Mouse (Mus musculus): ENCODE measurements at regions not wholly inside any gene's neighbourhood (a gene's known extent, or its start where the extent isn't known, plus 50 kb on each side); places are given as distances from the start of the nearest gene placed in this dataset.

GRCm38 (mm10) chr2:178771881-178772280 is 341.6 kb downstream of the Cdh26 start:
- ATAC-seq (replicated peaks; ENCODE audit: low FRiP score, poor library complexity, severe bottlenecking) = no peak

GRCm38 (mm10) chr2:178784822-178785589 is 354.7 kb downstream of the Cdh26 start:
- no peak for ATAC-seq (replicated peaks; ENCODE audit: low FRiP score, poor library complexity, severe bottlenecking)

- ATAC-seq (replicated peaks; ENCODE audit: low FRiP score, poor library complexity, severe bottlenecking) = no peak
These were observed 355.5 kb downstream of the Cdh26 start for GRCm38 (mm10) chr2:178785843-178786242.

- no peak for ATAC-seq (replicated peaks; ENCODE audit: low FRiP score, poor library complexity, severe bottlenecking)
These were observed 365.5 kb downstream of the Cdh26 start for GRCm38 (mm10) chr2:178795841-178796240.

GRCm38 (mm10) chr2:178801464-178801863 is 371.1 kb downstream of the Cdh26 start:
- no peak for ATAC-seq (replicated peaks; ENCODE audit: low FRiP score, poor library complexity, severe bottlenecking)

GRCm38 (mm10) chr2:178805283-178805682 is 375.0 kb downstream of the Cdh26 start:
- no peak for ATAC-seq (replicated peaks; ENCODE audit: low FRiP score, poor library complexity, severe bottlenecking)

GRCm38 (mm10) chr2:178821552-178821951 is 391.2 kb downstream of the Cdh26 start:
- no peak for ATAC-seq (replicated peaks; ENCODE audit: low FRiP score, poor library complexity, severe bottlenecking)

GRCm38 (mm10) chr2:178830313-178830712 is 400.0 kb downstream of the Cdh26 start:
- ATAC-seq (replicated peaks; ENCODE audit: low FRiP score, poor library complexity, severe bottlenecking) = no peak

- no peak for ATAC-seq (replicated peaks; ENCODE audit: low FRiP score, poor library complexity, severe bottlenecking)
These were observed 404.7 kb downstream of the Cdh26 start for GRCm38 (mm10) chr2:178834986-178835385.

GRCm38 (mm10) chr2:178838571-178838970 is 408.2 kb downstream of the Cdh26 start:
- no peak for ATAC-seq (replicated peaks; ENCODE audit: low FRiP score, poor library complexity, severe bottlenecking)

GRCm38 (mm10) chr2:178840975-178841374 is 410.6 kb downstream of the Cdh26 start:
- ATAC-seq (replicated peaks; ENCODE audit: low FRiP score, poor library complexity, severe bottlenecking) = no peak

GRCm38 (mm10) chr2:178842595-178842994 is 412.3 kb downstream of the Cdh26 start:
- ATAC-seq (replicated peaks; ENCODE audit: low FRiP score, poor library complexity, severe bottlenecking) = no peak

GRCm38 (mm10) chr2:178843458-178843857 is 413.1 kb downstream of the Cdh26 start:
- ATAC-seq (replicated peaks; ENCODE audit: low FRiP score, poor library complexity, severe bottlenecking) = no peak

GRCm38 (mm10) chr2:178844561-178844960 is 414.2 kb downstream of the Cdh26 start:
- no peak for ATAC-seq (replicated peaks; ENCODE audit: low FRiP score, poor library complexity, severe bottlenecking)

GRCm38 (mm10) chr2:178850320-178850719 is 420.0 kb downstream of the Cdh26 start:
- no peak for ATAC-seq (replicated peaks; ENCODE audit: low FRiP score, poor library complexity, severe bottlenecking)

GRCm38 (mm10) chr2:178850769-178851168 is 420.4 kb downstream of the Cdh26 start:
- no peak for ATAC-seq (replicated peaks; ENCODE audit: low FRiP score, poor library complexity, severe bottlenecking)

GRCm38 (mm10) chr2:178854012-178854411 is 423.7 kb downstream of the Cdh26 start:
- ATAC-seq (replicated peaks; ENCODE audit: low FRiP score, poor library complexity, severe bottlenecking) = no peak

GRCm38 (mm10) chr2:178854760-178855159 is 424.4 kb downstream of the Cdh26 start:
- ATAC-seq (replicated peaks; ENCODE audit: low FRiP score, poor library complexity, severe bottlenecking) = no peak

- ATAC-seq (replicated peaks; ENCODE audit: low FRiP score, poor library complexity, severe bottlenecking) = no peak
These were observed 432.3 kb downstream of the Cdh26 start for GRCm38 (mm10) chr2:178862620-178863019.

GRCm38 (mm10) chr2:178867086-178867485 is 436.8 kb downstream of the Cdh26 start:
- ATAC-seq (replicated peaks; ENCODE audit: low FRiP score, poor library complexity, severe bottlenecking) = no peak

GRCm38 (mm10) chr2:178869160-178869559 is 438.8 kb downstream of the Cdh26 start:
- ATAC-seq (replicated peaks; ENCODE audit: low FRiP score, poor library complexity, severe bottlenecking) = no peak

GRCm38 (mm10) chr2:178878436-178878835 is 448.1 kb downstream of the Cdh26 start:
- no peak for ATAC-seq (replicated peaks; ENCODE audit: low FRiP score, poor library complexity, severe bottlenecking)

All from erythroid progenitor cell, adult 5-6 weeks (primary cell).